Mouse (Mus musculus): ENCODE data around the gene Bok. TPM values are rescaled to one million over a fixed set of nuclear protein-coding genes. Genes with fewer than 3 reads are reported as not detected.

Bok gene
- polyA plus RNA-seq, 1 experiment: 11.9 TPM

- no peak overlapping the region for H3K27ac ChIP-seq (ENCODE audit: insufficient read depth, low read length)
- TF ChIP-seq POLR2A (IDR thresholded peaks at IDR 0.05; ENCODE audit: low read depth, low read length): no peak
- TF ChIP-seq CTCF (IDR thresholded peaks at IDR 0.05; ENCODE audit: borderline replicate concordance, insufficient read depth, low read length): no peak
- no peak overlapping the region for H3K4me3 ChIP-seq (ENCODE audit: insufficient read depth, low read length)
- no peaks in the 10 kb centered on the region; the same call in 1 of the 2 replicates for H3K4me1 ChIP-seq (ENCODE audit: control insufficient read depth, insufficient read depth, low read length)
Observed at GRCm38 (mm10) chr1:93703472-93704048, 18.1 kb downstream of the Bok start.

DNA sequence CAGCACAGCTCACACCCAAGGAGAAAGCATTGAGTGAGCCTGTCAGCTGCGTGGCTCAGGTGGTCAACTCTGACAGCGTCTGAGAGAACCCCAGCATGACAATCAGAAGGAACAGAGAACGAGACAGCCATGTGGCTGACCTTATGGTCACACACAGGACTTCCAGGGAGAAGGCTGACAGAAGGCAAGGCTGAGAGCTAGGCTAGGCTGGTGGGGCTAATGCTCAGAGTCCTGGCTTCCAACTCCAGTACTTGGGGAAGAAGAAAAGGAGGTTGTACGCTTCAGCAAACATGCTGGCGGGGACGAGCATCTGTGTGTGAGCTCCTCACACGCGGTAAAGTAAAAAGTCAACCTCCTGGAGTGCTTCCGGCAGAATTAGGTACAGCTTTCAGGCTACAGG is 18.9 kb downstream of the Bok start:
- no peak for TF ChIP-seq CTCF (IDR thresholded peaks at IDR 0.05; ENCODE audit: borderline replicate concordance, insufficient read depth, low read length)
- TF ChIP-seq POLR2A (IDR thresholded peaks at IDR 0.05; ENCODE audit: low read depth, low read length): no peak
- Histone ChIP-seq H3K4me1 (ENCODE audit: control insufficient read depth, insufficient read depth, low read length) (no peaks in the 10 kb centered on the region; the same call in 1 of the 2 replicates), H3K27ac (ENCODE audit: insufficient read depth, low read length) (no peak overlapping the region), H3K4me3 (ENCODE audit: insufficient read depth, low read length) (no peak overlapping the region)

DNA sequence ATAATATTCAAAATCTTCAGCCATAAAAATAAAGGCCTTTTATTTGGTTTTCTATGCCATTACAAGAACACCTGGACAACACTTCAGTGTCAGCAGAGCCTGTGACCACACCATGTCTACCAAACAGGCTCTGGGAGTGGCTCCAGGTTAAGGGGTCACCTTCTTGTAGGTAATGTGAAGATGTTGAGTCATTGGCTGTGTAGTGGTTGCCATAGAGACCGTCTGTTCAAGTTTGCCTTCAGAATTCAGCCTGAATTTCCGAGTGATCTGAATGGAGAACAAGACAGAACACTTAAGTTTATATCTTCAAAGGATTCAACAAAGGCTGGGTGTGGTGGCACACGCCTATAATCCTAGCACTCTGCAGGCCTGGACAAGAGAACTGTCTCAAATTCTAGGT is 19.9 kb downstream of the Bok start:
- TF ChIP-seq POLR2A (IDR thresholded peaks at IDR 0.05; ENCODE audit: low read depth, low read length): no peak
- no peak for TF ChIP-seq CTCF (IDR thresholded peaks at IDR 0.05; ENCODE audit: borderline replicate concordance, insufficient read depth, low read length)
- Histone ChIP-seq H3K4me1 (ENCODE audit: control insufficient read depth, insufficient read depth, low read length) (no peaks in the 10 kb centered on the region; the same call in 1 of the 2 replicates), H3K4me3 (ENCODE audit: insufficient read depth, low read length) (no peak overlapping the region), H3K27ac (ENCODE audit: insufficient read depth, low read length) (no peak overlapping the region)

DNA sequence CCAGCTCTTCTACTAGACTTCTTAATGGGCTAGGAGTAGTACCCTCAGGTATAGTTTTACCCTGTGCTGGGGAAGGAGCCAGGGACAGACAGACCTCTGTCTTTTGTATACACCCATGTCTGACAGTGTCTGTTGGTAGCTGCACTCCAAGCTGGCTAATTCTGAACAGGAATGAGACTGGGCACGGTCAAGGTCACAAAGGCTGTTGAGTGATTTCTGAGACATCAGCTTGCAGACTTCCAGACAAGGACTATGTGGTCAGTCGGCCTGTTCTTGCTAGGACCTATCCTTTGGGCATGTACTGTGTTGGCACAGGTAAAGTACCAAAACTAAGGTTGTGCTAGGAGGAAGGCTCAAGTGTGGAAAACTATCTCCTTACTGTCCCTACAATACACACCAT is 30.7 kb downstream of the Bok start:
- no peak for TF ChIP-seq CTCF (IDR thresholded peaks at IDR 0.05; ENCODE audit: borderline replicate concordance, insufficient read depth, low read length)
- TF ChIP-seq POLR2A (IDR thresholded peaks at IDR 0.05; ENCODE audit: low read depth, low read length): no peak
- Histone ChIP-seq H3K4me3 (ENCODE audit: insufficient read depth, low read length) (no peak overlapping the region), H3K4me1 (ENCODE audit: control insufficient read depth, insufficient read depth, low read length) (peaks cover 5% of the 10 kb centered on the region), H3K27ac (ENCODE audit: insufficient read depth, low read length) (no peak overlapping the region)

GRCm38 (mm10) chr1:93721557-93721956 is 36.1 kb downstream of the Bok start:
- TF ChIP-seq POLR2A (IDR thresholded peaks at IDR 0.05; ENCODE audit: low read depth, low read length) (no peak), CTCF (IDR thresholded peaks at IDR 0.05; ENCODE audit: borderline replicate concordance, insufficient read depth, low read length) (no peak)
- no peak overlapping the region for H3K27ac ChIP-seq (ENCODE audit: insufficient read depth, low read length)
- H3K4me3 ChIP-seq (ENCODE audit: insufficient read depth, low read length): no peak overlapping the region
- H3K4me1 ChIP-seq (ENCODE audit: control insufficient read depth, insufficient read depth, low read length): peaks cover 11% of the 10 kb centered on the region

- TF ChIP-seq POLR2A (IDR thresholded peaks at IDR 0.05; ENCODE audit: low read depth, low read length) (no peak), CTCF (IDR thresholded peaks at IDR 0.05; ENCODE audit: borderline replicate concordance, insufficient read depth, low read length) (no peak)
- Histone ChIP-seq H3K27ac (ENCODE audit: insufficient read depth, low read length) (no peak overlapping the region), H3K4me3 (ENCODE audit: insufficient read depth, low read length) (no peak overlapping the region), H3K4me1 (ENCODE audit: control insufficient read depth, insufficient read depth, low read length) (peaks cover 6% of the 10 kb centered on the region)
Observed at GRCm38 (mm10) chr1:93724623-93725022, 39.2 kb downstream of the Bok start.

- Histone ChIP-seq H3K4me3 (ENCODE audit: insufficient read depth, low read length) (no peak overlapping the region), H3K27ac (ENCODE audit: insufficient read depth, low read length) (no peak overlapping the region), H3K4me1 (ENCODE audit: control insufficient read depth, insufficient read depth, low read length) (peaks cover 6% of the 10 kb centered on the region)
- TF ChIP-seq POLR2A (IDR thresholded peaks at IDR 0.05; ENCODE audit: low read depth, low read length) (no peak), CTCF (IDR thresholded peaks at IDR 0.05; ENCODE audit: borderline replicate concordance, insufficient read depth, low read length) (no peak)
Observed at GRCm38 (mm10) chr1:93725665-93726064, 40.2 kb downstream of the Bok start.

DNA sequence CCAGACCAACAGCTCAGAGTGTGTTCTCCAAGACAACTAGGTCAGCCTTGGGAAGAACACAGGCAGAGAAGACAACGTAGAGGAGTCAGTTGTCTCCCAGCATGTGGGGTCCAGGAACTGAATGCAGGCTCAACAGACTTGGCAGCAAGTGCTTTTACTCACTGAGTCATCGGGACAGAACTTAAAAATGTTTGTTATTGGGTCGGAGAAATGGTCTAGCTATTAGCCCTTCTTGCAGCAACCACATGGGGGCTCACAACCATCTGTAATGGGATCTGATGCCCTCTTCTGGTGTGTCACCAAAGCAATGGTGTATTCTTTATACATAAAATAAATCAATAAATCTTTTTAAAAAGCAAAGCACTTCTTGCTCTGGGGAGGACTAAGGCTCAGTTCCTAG is 40.7 kb downstream of the Bok start:
- no peak overlapping the region for H3K27ac ChIP-seq (ENCODE audit: insufficient read depth, low read length)
- TF ChIP-seq CTCF (IDR thresholded peaks at IDR 0.05; ENCODE audit: borderline replicate concordance, insufficient read depth, low read length) (no peak), POLR2A (IDR thresholded peaks at IDR 0.05; ENCODE audit: low read depth, low read length) (no peak)
- H3K4me3 ChIP-seq (ENCODE audit: insufficient read depth, low read length): no peak overlapping the region
- peaks cover 6% of the 10 kb centered on the region for H3K4me1 ChIP-seq (ENCODE audit: control insufficient read depth, insufficient read depth, low read length)

GRCm38 (mm10) chr1:93726974-93727373 is 41.5 kb downstream of the Bok start:
- H3K27ac ChIP-seq (ENCODE audit: insufficient read depth, low read length): no peak overlapping the region

DNA sequence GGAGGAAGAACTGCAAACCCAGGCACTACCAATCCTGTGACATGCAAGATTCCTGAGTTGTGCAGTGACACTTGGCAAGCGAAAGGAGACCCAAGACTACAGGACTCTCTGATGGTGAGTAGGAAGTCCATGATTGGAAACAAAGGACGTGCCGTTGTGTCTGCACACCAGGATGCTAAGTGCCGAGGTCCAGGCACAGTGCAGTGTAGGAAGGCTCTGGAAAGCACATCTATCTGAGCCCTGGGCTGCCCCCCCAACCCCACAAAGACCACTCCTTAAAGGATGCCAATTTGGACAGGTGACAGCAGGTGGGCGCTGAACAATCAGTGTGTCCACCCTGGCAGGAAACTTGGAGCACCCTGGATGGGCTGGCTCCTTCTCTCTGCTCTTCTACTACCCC is 45.6 kb downstream of the Bok start:
- Histone ChIP-seq H3K27ac (ENCODE audit: insufficient read depth, low read length) (no peak overlapping the region), H3K4me1 (ENCODE audit: control insufficient read depth, insufficient read depth, low read length) (no peaks in the 10 kb centered on the region; the same call in 1 of the 2 replicates), H3K4me3 (ENCODE audit: insufficient read depth, low read length) (no peak overlapping the region)
- TF ChIP-seq POLR2A (IDR thresholded peaks at IDR 0.05; ENCODE audit: low read depth, low read length) (no peak), CTCF (IDR thresholded peaks at IDR 0.05; ENCODE audit: borderline replicate concordance, insufficient read depth, low read length) (no peak)

More at GRCm38 (mm10) chr1:93726974-93727373, 41.5 kb downstream of the Bok start:
- TF ChIP-seq CTCF (IDR thresholded peaks at IDR 0.05; ENCODE audit: borderline replicate concordance, insufficient read depth, low read length): peak; percentile 51; the same call in 1 of the 2 replicates
- no peak for TF ChIP-seq POLR2A (IDR thresholded peaks at IDR 0.05; ENCODE audit: low read depth, low read length)
- peaks cover 6% of the 10 kb centered on the region for H3K4me1 ChIP-seq (ENCODE audit: control insufficient read depth, insufficient read depth, low read length)
- H3K4me3 ChIP-seq (ENCODE audit: insufficient read depth, low read length): no peak overlapping the region
